Mouse (Mus musculus): ENCODE data around the gene Ankrd12. TPM values are rescaled to one million over a fixed set of nuclear protein-coding genes. Genes with fewer than 3 reads are reported as not detected.

Gene Ankrd12
- total RNA-seq, 2 experiments from 2014 or later = 21.0 to 23.1 TPM

- no peak for DNase-seq
Measured at GRCm38 (mm10) chr17:65967751-65968150, 109.1 kb downstream of the Ankrd12 start.

- DNase-seq = no peak
Measured at GRCm38 (mm10) chr17:65962263-65962662, 114.6 kb downstream of the Ankrd12 start.

GRCm38 (mm10) chr17:65961606-65962136 is 115.2 kb downstream of the Ankrd12 start:
- no peak for DNase-seq

- DNase-seq = no peak
Measured at GRCm38 (mm10) chr17:65959011-65959410, 117.9 kb downstream of the Ankrd12 start.

- no peak for DNase-seq
Measured at GRCm38 (mm10) chr17:65958366-65958765, 118.5 kb downstream of the Ankrd12 start.

DNA sequence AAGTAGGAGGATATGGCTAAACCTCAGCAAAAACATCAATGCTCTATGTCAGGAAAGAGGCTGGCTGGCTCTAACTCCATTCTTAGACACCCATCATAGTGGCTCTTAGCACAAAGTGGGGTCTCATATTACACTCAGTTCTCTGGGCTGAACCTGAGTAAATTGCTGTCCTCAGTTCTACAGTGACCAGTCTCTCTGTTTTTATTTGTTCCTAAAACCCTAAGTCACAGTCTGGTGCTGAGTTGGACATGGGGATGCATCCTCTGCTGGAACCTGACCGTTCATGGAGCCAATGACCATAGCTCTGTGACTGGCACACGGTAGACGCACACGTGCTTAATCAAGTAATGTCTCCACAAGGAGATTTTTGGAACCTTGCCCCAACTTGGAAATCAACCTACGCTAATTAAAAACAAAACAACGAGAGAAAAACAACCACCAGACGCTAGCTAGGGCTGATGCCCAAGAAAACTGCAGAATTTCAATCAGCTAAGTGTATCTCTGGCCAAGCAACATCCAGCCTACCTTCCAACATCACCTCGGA is 119.0 kb downstream of the Ankrd12 start:
- DNase-seq = no peak

DNA sequence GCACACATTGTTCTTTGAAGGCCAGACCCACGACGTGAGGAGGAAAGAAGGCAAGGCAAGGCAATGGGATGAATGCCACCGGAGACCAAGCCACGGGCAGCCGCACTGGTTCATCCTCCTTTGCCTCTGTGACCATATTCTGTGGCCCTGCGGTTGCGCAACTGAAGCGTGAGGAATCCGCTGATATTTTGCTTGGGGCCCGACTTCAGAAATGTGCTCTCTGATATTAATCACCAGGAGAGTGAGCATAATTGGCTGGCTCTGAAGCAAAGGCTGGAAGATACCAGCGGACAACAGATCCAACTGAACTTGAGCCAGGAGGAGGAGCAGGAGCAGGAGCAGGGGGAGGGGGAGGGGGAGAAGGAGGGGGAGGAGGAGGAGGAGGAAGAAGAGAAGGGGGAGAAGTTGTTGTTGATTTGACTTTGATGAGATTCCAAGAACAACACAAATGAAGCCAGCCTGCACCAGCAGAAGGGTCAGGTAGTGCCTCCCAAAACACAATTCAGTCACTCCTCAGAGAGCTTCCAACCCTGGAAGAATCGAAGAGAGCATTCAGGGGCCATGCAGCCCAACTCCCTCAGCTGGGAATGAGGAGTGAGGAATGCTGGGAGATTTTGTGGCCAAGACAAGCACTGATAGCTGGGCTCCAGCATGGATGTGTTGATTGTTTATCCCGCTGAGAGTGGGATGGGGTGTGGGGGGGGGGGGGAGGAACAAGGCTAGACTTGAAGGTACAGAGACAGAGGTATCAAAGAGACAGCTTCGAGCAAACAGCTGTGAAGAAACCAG is 119.7 kb downstream of the Ankrd12 start:
- DNase-seq = peak; percentile 71

- no peak for DNase-seq
Measured at GRCm38 (mm10) chr17:65956140-65956539, 120.7 kb downstream of the Ankrd12 start.

- DNase-seq = no peak
Measured at GRCm38 (mm10) chr17:65953959-65954358, 122.9 kb downstream of the Ankrd12 start.

DNA sequence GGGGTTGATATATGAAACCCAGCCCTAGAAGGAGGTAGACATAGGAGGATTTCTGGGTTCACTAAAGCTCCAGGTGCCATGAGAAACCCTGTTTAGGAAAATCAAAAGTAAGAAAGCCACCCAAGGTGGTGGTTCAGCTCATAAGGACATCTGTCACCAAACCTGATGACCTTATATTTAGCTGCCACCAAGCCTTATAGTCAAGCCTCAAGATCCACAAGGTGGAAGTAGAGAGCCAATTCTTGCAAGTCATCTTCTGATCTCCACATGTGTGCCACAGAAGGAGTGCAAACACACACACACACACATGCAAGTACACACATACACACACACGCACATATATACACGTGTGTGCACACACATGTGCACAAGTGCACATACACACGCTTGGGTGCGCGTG is 124.8 kb downstream of the Ankrd12 start:
- DNase-seq = no peak

DNA sequence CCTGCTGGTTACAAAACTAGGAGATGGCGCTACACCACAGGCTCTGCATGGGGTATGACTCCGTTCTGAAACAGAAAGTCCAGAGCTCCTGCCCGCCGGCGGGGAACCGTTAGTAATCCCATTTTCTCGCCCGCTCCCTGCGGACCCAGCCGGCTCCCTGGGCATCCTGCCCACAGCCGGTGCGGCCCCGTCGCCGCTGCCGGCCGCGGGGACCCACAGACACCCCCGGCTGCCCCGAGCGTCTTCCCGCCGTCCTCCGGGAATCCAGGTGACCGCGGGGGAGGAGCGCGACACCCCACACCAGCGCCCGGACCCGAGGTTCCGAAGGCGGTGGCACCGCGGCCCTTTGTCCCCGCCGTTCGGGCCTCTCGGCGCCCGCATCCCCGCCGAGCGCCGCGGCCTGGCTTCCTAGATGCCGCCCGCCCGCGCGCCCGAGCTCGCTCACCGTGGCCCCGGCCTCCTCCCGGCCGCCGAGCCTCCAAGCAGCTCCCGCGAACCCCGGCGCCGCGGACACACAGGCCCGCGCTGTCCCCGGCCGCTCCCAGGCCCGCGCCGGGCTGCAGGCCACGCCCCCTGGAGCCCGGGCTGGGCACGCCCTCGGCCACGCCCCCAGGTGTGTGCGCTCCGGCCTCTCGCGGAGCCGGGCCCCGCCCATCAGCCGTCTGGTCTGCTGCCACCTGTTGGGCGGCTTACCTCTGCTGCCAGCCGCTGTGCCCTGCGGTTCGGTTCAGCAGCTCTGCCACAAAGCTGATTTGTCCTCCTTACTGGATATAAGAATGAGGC is 126.1 kb downstream of the Ankrd12 start, which contains the start of gene Twsg1:
Gene Twsg1, minus strand, starts transcription at position 605 of the 783 bp plus-strand sequence.
- DNase-seq = peak; percentile 99

DNA sequence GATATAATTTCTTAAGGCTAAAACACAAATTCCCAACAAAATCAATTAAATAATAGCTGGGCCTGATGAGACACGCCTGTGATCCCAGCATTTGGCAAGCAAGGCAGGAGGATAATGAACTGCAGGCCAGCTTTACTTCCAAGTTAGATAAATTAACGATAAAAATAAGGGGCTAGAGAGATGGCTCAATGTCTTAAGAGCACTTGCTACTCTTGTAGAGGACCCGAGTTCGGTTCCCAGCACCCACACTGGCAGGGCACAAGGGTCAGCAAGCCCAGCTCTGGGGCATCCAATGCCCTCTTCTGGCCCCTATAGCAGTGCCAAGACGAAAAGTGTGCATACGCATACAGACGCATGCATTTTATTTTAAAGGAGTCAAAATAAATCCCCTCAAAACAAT is 126.7 kb downstream of the Ankrd12 start:
- no peak for DNase-seq

- DNase-seq = peak; percentile 49
Measured at GRCm38 (mm10) chr17:65947307-65947706, 129.6 kb downstream of the Ankrd12 start.

GRCm38 (mm10) chr17:65945420-65945819 is 131.5 kb downstream of the Ankrd12 start:
- no peak for DNase-seq

DNA sequence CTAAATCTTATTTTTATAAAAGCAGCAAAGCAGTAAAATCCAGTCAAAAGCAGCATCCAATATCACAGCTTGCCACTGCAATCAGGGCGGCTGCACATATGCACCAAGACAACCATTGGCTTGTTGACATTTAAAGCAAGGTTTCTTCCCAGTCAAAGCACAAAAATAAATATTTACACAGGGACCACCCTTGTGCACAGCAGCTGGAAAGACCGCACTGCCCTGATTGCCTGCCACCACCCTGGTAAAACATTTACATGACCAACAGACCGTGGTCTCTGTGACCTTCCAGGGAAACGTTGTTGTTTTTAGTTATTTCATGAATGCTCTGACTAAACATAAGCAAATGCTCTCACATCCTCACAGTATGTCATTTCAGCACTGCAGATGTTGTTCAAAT is 134.5 kb downstream of the Ankrd12 start:
- DNase-seq = no peak

GRCm38 (mm10) chr17:65941275-65941674 is 135.6 kb downstream of the Ankrd12 start:
- DNase-seq = no peak

GRCm38 (mm10) chr17:65940221-65940620 is 136.7 kb downstream of the Ankrd12 start:
- DNase-seq = no peak

GRCm38 (mm10) chr17:65939461-65940192 is 137.3 kb downstream of the Ankrd12 start:
- DNase-seq = no peak

GRCm38 (mm10) chr17:65937671-65938070 is 139.2 kb downstream of the Ankrd12 start:
- DNase-seq = no peak

GRCm38 (mm10) chr17:65933741-65934140 is 143.1 kb downstream of the Ankrd12 start:
- DNase-seq = no peak

- no peak for DNase-seq
Measured at GRCm38 (mm10) chr17:65931525-65931924, 145.4 kb downstream of the Ankrd12 start.

GRCm38 (mm10) chr17:65930960-65931359 is 145.9 kb downstream of the Ankrd12 start:
- DNase-seq = peak; percentile 66
